Mouse (Mus musculus): Measurements from ENCODE around the gene Aars2. TPM values are rescaled to one million over a fixed set of nuclear protein-coding genes. Genes with fewer than 3 reads are reported as not detected.
A peak's percentile ranks its signal among the peaks of the same experiment; 100 is the strongest.

Aars2 gene
- total RNA-seq, 2 experiments from 2014 or later: 23.0 to 24.4 TPM

- intact Hi-C loops (cut with DNase I): no loop called here
- no peak for DNase-seq (ENCODE audit: low spot score in 2 of 2)
These were observed 47.8 kb downstream of the Aars2 start for GRCm38 (mm10) chr17:45554420-45554819.

GRCm38 (mm10) chr17:45555452-45556106, 48.9 kb downstream of the Aars2 start, which contains the start of gene Nfkbie:
Gene Nfkbie (plus strand): TSS chr17:45555703.
- intact Hi-C loops (cut with DNase I): no loop called here
- peak; percentile 88 to 90 for DNase-seq (ENCODE audit: low spot score in 2 of 2)

GRCm38 (mm10) chr17:45556107-45556489, 49.5 kb downstream of the Aars2 start:
- intact Hi-C loops (cut with DNase I): no loop called here

GRCm38 (mm10) chr17:45556514-45557245, 50.0 kb downstream of the Aars2 start:
- DNase-seq (ENCODE audit: low spot score in 2 of 2): no peak
- intact Hi-C loops (cut with DNase I): no loop called here

More at GRCm38 (mm10) chr17:45556107-45556489, 49.5 kb downstream of the Aars2 start:
- DNase-seq (ENCODE audit: low spot score in 2 of 2): no peak

GRCm38 (mm10) chr17:45557246-45557824, 50.7 kb downstream of the Aars2 start:
- no peak for DNase-seq (ENCODE audit: low spot score in 2 of 2)

GRCm38 (mm10) chr17:45557998-45558862, 51.6 kb downstream of the Aars2 start:
- DNase-seq (ENCODE audit: low spot score in 2 of 2): no peak
- intact Hi-C loops (cut with DNase I): no loop called here

More at GRCm38 (mm10) chr17:45557246-45557824, 50.7 kb downstream of the Aars2 start:
- intact Hi-C loops (cut with DNase I): no loop called here

GRCm38 (mm10) chr17:45559732-45560525, 53.3 kb downstream of the Aars2 start:
- no peak for DNase-seq (ENCODE audit: low spot score in 2 of 2)
- intact Hi-C loops (cut with DNase I): no loop called here

- no peak for DNase-seq (ENCODE audit: low spot score in 2 of 2)
- intact Hi-C loops (cut with DNase I): no loop called here
These were observed 56.6 kb downstream of the Aars2 start for GRCm38 (mm10) chr17:45563216-45563615.

- intact Hi-C loops (cut with DNase I): no loop called here
- DNase-seq (ENCODE audit: low spot score in 2 of 2): peak; percentile 91 to 92
These were observed 57.3 kb downstream of the Aars2 start, which contains the start of gene Slc35b2 for GRCm38 (mm10) chr17:45563655-45564530. Gene Slc35b2 (plus strand): TSS chr17:45563874.

- DNase-seq (ENCODE audit: low spot score in 2 of 2): no peak
- intact Hi-C loops (cut with DNase I): no loop called here
These were observed 58.0 kb downstream of the Aars2 start for GRCm38 (mm10) chr17:45564531-45565084.

- DNase-seq (ENCODE audit: low spot score in 2 of 2): no peak
- intact Hi-C loops (cut with DNase I): no loop called here
These were observed 58.5 kb downstream of the Aars2 start for GRCm38 (mm10) chr17:45565103-45565502.

- intact Hi-C loops (cut with DNase I): no loop called here
- DNase-seq (ENCODE audit: low spot score in 2 of 2): no peak
These were observed 59.4 kb downstream of the Aars2 start for GRCm38 (mm10) chr17:45566031-45566359.

- intact Hi-C loops (cut with DNase I): no loop called here
- peak in 1 of 2 experiments; percentile 50 for DNase-seq (ENCODE audit: low spot score in 2 of 2)
These were observed 59.9 kb downstream of the Aars2 start for GRCm38 (mm10) chr17:45566360-45567161.

- intact Hi-C loops (cut with DNase I): no loop called here
- DNase-seq (ENCODE audit: low spot score in 2 of 2): no peak
These were observed 60.5 kb downstream of the Aars2 start for GRCm38 (mm10) chr17:45567162-45567601.

GRCm38 (mm10) chr17:45568990-45569389, 62.3 kb downstream of the Aars2 start:
- intact Hi-C loops (cut with DNase I): no loop called here
- no peak for DNase-seq (ENCODE audit: low spot score in 2 of 2)

GRCm38 (mm10) chr17:45569999-45570398, 63.4 kb downstream of the Aars2 start:
- intact Hi-C loops (cut with DNase I): no loop called here
- DNase-seq (ENCODE audit: low spot score in 2 of 2): no peak

Data from left cerebral cortex, postnatal 14 days (tissue).